10 mouse cellular contexts compared by ENCODE assay signal in the genomic region with DNA sequence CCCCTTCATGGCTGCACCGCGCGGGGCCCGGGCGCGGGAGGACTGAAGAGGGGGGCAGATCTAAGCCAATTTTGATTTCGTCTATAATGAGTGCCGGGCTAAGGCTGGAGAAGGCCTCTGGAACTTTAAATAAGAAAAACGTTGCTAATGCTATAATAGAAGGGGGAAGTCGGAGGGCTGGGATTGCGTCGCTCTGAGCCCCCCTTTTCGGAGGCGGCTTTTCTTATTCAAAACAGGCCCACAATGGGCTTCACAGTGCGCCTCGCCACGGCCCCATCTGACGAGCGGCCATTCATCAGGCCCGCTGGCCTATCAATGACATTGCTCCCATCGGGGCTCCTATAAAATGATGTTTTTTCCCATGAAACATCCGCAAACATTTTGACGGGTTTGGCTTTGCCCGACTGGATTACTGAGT. TPM values are rescaled to one million over a fixed set of nuclear protein-coding genes. Genes with fewer than 3 reads are reported as not detected.
A peak's percentile ranks its signal among the peaks of the same experiment; 100 is the strongest.
DNase-seq lines count a peak whose midpoint lies in the region; ATAC-seq and TF ChIP-seq lines count a peak whose summit lies in the region.
"Had no signal": no experiment of that assay in that cellular context is flagged by ENCODE, and none has a peak within 500 bp of the region (broad histone marks: within the 10 kb centered on the region; RNA-seq: fewer than 3 reads in every experiment).

A gene (plus strand): TSS at position 277 of the 418 bp plus-strand sequence.

- peaks cover 97% of the 10 kb centered on the region for H3K27me3 ChIP-seq in heart, embryonic 15.5 days
- H3K27me3 ChIP-seq in forebrain, embryonic 14.5 days (replicated peaks; ENCODE audit: control insufficient read depth, insufficient read depth, low read length): peaks cover 29% of the 10 kb centered on the region
- H3K27me3 ChIP-seq in limb, embryonic 14.5 days (ENCODE audit: control insufficient read depth, insufficient read depth, low read length): peaks cover 95% of the 10 kb centered on the region
- H3K27me3 ChIP-seq in stomach, embryonic 15.5 days (replicated peaks): peaks cover 90% of the 10 kb centered on the region

- H3K4me2 ChIP-seq in heart, embryonic 15.5 days: peak within 1 kb of the TSS; percentile 67
- H3K4me2 ChIP-seq in forebrain, embryonic 14.5 days (ENCODE audit: low read length): peak within 1 kb of the TSS; percentile 89
- H3K4me2 ChIP-seq in limb, embryonic 14.5 days (replicated peaks; ENCODE audit: low read depth, low read length, severe bottlenecking): peak within 1 kb of the TSS; percentile 50
- peak within 1 kb of the TSS; percentile 60 for H3K4me2 ChIP-seq in stomach, embryonic 15.5 days

- ATAC-seq in heart, embryonic 15.5 days (replicated peaks; ENCODE audit: insufficient number of reproducible peaks, insufficient read depth, low FRiP score, low read depth): no peak
- ATAC-seq in forebrain, embryonic 14.5 days: peak; percentile 81
- ATAC-seq in limb, embryonic 14.5 days (ENCODE audit: low FRiP score, low read depth): no peak
- no peak for ATAC-seq in stomach, embryonic 15.5 days (ENCODE audit: insufficient read depth, low FRiP score, low read depth)

- intact Hi-C loops in heart, postnatal 25 days (cut with DNase I): no loop called here

- no peak within 1 kb of the TSS for H3K9ac ChIP-seq in heart, embryonic 15.5 days
- no peak within 1 kb of the TSS for H3K9ac ChIP-seq in ES-E14 (ENCODE audit: insufficient read depth, low read depth, low read length, poor library complexity, severe bottlenecking)
- H3K9ac ChIP-seq in forebrain, embryonic 14.5 days (ENCODE audit: low read length): peak within 1 kb of the TSS; percentile 55
- H3K9ac ChIP-seq in limb, embryonic 14.5 days (ENCODE audit: low read depth, low read length, severe bottlenecking): peak within 1 kb of the TSS; percentile 31; the same call in 1 of the 2 replicates
- no peak within 1 kb of the TSS for H3K9ac ChIP-seq in stomach, embryonic 15.5 days

- no peaks in the 10 kb centered on the region for H3K9me3 ChIP-seq in heart, embryonic 15.5 days (replicated peaks)
- no peaks in the 10 kb centered on the region for H3K9me3 ChIP-seq in ES-E14 (ENCODE audit: control insufficient read depth, insufficient read depth, low read depth, low read length)
- H3K9me3 ChIP-seq in forebrain, embryonic 14.5 days (replicated peaks; ENCODE audit: control insufficient read depth, low read length): no peaks in the 10 kb centered on the region
- H3K9me3 ChIP-seq in limb, embryonic 14.5 days (ENCODE audit: control insufficient read depth, low read length): no peaks in the 10 kb centered on the region
- H3K9me3 ChIP-seq in stomach, embryonic 15.5 days: no peaks in the 10 kb centered on the region

- peak within 1 kb of the TSS; percentile 45 for H3K4me3 ChIP-seq in heart, embryonic 15.5 days
- peak within 1 kb of the TSS; percentile 28 to 59 for H3K4me3 ChIP-seq in ES-E14 (ENCODE audit: insufficient read depth in 1 of 2, low read depth in 1 of 2, low read length in 2 of 2, poor library complexity in 1 of 2, severe bottlenecking in 1 of 2)
- H3K4me3 ChIP-seq in forebrain, embryonic 14.5 days (ENCODE audit: low read depth, low read length): peak within 1 kb of the TSS; percentile 43
- H3K4me3 ChIP-seq in limb, embryonic 14.5 days (replicated peaks; ENCODE audit: low read length): peak within 1 kb of the TSS; percentile 33
- peak within 1 kb of the TSS; percentile 34 for H3K4me3 ChIP-seq in stomach, embryonic 15.5 days (replicated peaks)

- TF ChIP-seq POLR2A in limb, embryonic 14.5 days (IDR thresholded peaks at IDR 0.05; ENCODE audit: borderline replicate concordance, extremely low read depth, insufficient read depth, insufficient read length): no peak

- 2% methylated on average over 24 of the region's 24 CpGs for WGBS in heart, embryonic 15.5 days
- under 1% methylated on average over 24 of the region's 24 CpGs for WGBS in forebrain, embryonic 14.5 days
- WGBS in limb, embryonic 14.5 days: under 1% methylated on average over 24 of the region's 24 CpGs
- 2% methylated on average over 24 of the region's 24 CpGs for WGBS in stomach, embryonic 15.5 days

- no peak within 1 kb of the TSS for H3K27ac ChIP-seq in heart, embryonic 15.5 days
- H3K27ac ChIP-seq in ES-E14 (ENCODE audit: insufficient read depth, low read depth, low read length, poor library complexity, severe bottlenecking): no peak within 1 kb of the TSS
- peak within 1 kb of the TSS; percentile 89 for H3K27ac ChIP-seq in forebrain, embryonic 14.5 days (ENCODE audit: low read depth, low read length)
- H3K27ac ChIP-seq in limb, embryonic 14.5 days (replicated peaks; ENCODE audit: low read depth, low read length): no peak within 1 kb of the TSS
- H3K27ac ChIP-seq in stomach, embryonic 15.5 days: no peak within 1 kb of the TSS

- in situ Hi-C loops in ES-E14 (cut with MboI; ENCODE audit: low sequenced_read_pairs in 2 of 2, unreplicated experiment in 2 of 2): no loop called here

- DNase-seq in heart, postnatal 25 days (ENCODE audit: low spot score): no peak
- DNase-seq in ES-E14 (ENCODE audit: low read depth, low spot score): no peak
- DNase-seq in forebrain, embryonic 14.5 days (ENCODE audit: low spot score): peak; percentile 91
- no peak for DNase-seq in limb, embryonic 14.5 days (ENCODE audit: low spot score)
- DNase-seq in adrenal gland, postnatal 14 days: no peak
- DNase-seq in urinary bladder, postnatal 36 days (ENCODE audit: low spot score in 2 of 2): no peak

- peaks cover 52% of the 10 kb centered on the region for H3K4me1 ChIP-seq in heart, embryonic 15.5 days (replicated peaks)
- H3K4me1 ChIP-seq in ES-E14 (ENCODE audit: control insufficient read depth in 2 of 2, insufficient read depth in 2 of 2, low read length in 2 of 2, poor library complexity in 1 of 2): peaks cover 0 to 15% of the 10 kb centered on the region in 2 experiments; a peak in 2 of 4 replicates
- peaks cover 28% of the 10 kb centered on the region for H3K4me1 ChIP-seq in forebrain, embryonic 14.5 days (ENCODE audit: control insufficient read depth, insufficient read depth, low read length)
- H3K4me1 ChIP-seq in limb, embryonic 14.5 days (ENCODE audit: control insufficient read depth, insufficient read depth, low read length): peaks cover 20% of the 10 kb centered on the region
- peaks cover 41% of the 10 kb centered on the region for H3K4me1 ChIP-seq in stomach, embryonic 15.5 days

- H3K36me3 ChIP-seq in heart, embryonic 15.5 days: no peaks in the 10 kb centered on the region
- no peaks in the 10 kb centered on the region for H3K36me3 ChIP-seq in ES-E14 (ENCODE audit: control insufficient read depth, insufficient read depth, low read length, poor library complexity, severe bottlenecking)
- H3K36me3 ChIP-seq in forebrain, embryonic 14.5 days (ENCODE audit: control insufficient read depth, insufficient read depth, low read length): no peaks in the 10 kb centered on the region
- H3K36me3 ChIP-seq in limb, embryonic 14.5 days (ENCODE audit: control insufficient read depth, insufficient read depth, low read length): no peaks in the 10 kb centered on the region
- no peaks in the 10 kb centered on the region for H3K36me3 ChIP-seq in stomach, embryonic 15.5 days

TF ChIP-seq in ES-E14, 5 proteins besides CTCF, POLR2A, EP300 and RAD21:
- no peak for TF ChIP-seq MAFK (IDR thresholded peaks at IDR 0.05; ENCODE audit: insufficient read depth, low read depth, low read length)
- no peak for TF ChIP-seq ZC3H11A (IDR thresholded peaks at IDR 0.05; ENCODE audit: borderline replicate concordance, low read depth, low read length)

RNA-seq across cellular contexts. Expression of the gene that starts here (rescaled TPM):
- 0.04 TPM in 1 of 2 replicates, not detected in the other for polyA plus RNA-seq in heart, embryonic 15.5 days (2015; fragmentation: Nextera tagmentation; extraction: Ambion mirVana)
- total RNA-seq in heart, postnatal 25 days (2021): under 1 TPM in 1 of 2 experiments, not detected in 1; 0.16 TPM
- total RNA-seq in ES-E14 (2012; rRNA removed): 0.85 and 1.2 TPM in 2 replicates
- polyA plus RNA-seq in forebrain, embryonic 14.5 days (2014; fragmentation: Nextera tagmentation; extraction: Ambion mirVana): 8.1 and 9.5 TPM in 2 replicates
- polyA plus RNA-seq in limb, embryonic 14.5 days (2012; rRNA removed): 0.41 TPM in 2 replicates
- 0.12 and 0.15 TPM in 2 replicates for polyA plus RNA-seq in limb, embryonic 14.5 days (2014; fragmentation: Nextera tagmentation; extraction: Ambion mirVana)
- polyA plus RNA-seq in stomach, embryonic 15.5 days (2015; fragmentation: Nextera tagmentation; extraction: Ambion mirVana): 0.04 and 0.08 TPM in 2 replicates
- 0.63 and 1.1 TPM in 2 replicates for total RNA-seq in adrenal gland, postnatal 14 days (2021)
- total RNA-seq: hematopoietic stem cell, adult 5-6 weeks; MEL had no signal

Comparison
In these comparisons a context has a peak if more than half of its experiments do, and no peak if none do; other contexts are left out.
1. H3K9ac ChIP-seq: peak in forebrain, embryonic 14.5 days (single experiment) and limb, embryonic 14.5 days (single experiment); none in heart, embryonic 15.5 days (single experiment), ES-E14 (single experiment) and stomach, embryonic 15.5 days (single experiment).
2. Peak in every context shown above with its lines, with median percentiles within 50 percentile points of each other: H3K4me2 ChIP-seq and H3K4me3 ChIP-seq.